Mouse (Mus musculus) ES-E14 (cell line): Measurements from ENCODE around the gene Zfp385b.

ENCODE experiments used
- CHD2 ChIP-seq: IDR thresholded peaks from 2 replicates; pipeline ENCODE4 v1.6.1; 2014; ENCODE audit warnings: mild to moderate bottlenecking, low read depth, low read length, inconsistent platforms
- HCFC1 ChIP-seq: IDR thresholded peaks from 2 replicates; pipeline ENCODE4 v1.6.1; 2012; ENCODE audit warnings: low read length, inconsistent platforms, borderline replicate concordance; ENCODE audit not compliant: insufficient read depth
- MAFK ChIP-seq: IDR thresholded peaks from 2 replicates; pipeline ENCODE4 v1.6.1; 2014; ENCODE audit warnings: mild to moderate bottlenecking, low read depth, low read length, inconsistent platforms; ENCODE audit not compliant: insufficient read depth
- ZC3H11A ChIP-seq: IDR thresholded peaks from 2 replicates; pipeline ENCODE4 v1.6.1; 2012; ENCODE audit warnings: low read depth, mild to moderate bottlenecking, inconsistent platforms, low read length, borderline replicate concordance
- ZNF384 ChIP-seq: IDR thresholded peaks from 2 replicates; pipeline ENCODE4 v1.6.1; 2012; ENCODE audit warnings: low read depth, low read length, inconsistent platforms

DNA sequence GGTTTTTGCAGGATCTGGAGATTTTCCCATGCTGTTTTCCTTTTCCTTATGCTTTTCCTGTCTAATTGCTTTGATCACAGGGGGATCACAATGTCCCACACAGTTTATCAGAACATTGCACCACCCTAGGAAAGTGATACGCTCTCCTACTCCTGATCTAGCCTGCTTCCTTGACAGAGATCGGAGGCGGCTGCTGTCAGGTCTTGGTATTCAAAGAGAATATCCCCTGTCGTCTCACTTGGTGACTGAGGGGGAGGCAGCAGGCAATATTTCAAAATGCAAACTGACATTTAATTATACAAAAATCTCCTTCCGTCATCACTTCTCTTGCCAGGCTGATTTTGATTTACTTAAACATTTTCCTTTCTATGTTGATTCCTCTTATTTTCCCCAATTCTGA lies 73.0 kb downstream of the Zfp385b start:
- TF ChIP-seq MAFK = no peak
- TF ChIP-seq ZC3H11A = no peak
- no peak for TF ChIP-seq HCFC1
- TF ChIP-seq ZNF384 = no peak
- TF ChIP-seq CHD2 = no peak
